Mouse (Mus musculus): Measurements from ENCODE around the gene Fgd5.

DNA sequence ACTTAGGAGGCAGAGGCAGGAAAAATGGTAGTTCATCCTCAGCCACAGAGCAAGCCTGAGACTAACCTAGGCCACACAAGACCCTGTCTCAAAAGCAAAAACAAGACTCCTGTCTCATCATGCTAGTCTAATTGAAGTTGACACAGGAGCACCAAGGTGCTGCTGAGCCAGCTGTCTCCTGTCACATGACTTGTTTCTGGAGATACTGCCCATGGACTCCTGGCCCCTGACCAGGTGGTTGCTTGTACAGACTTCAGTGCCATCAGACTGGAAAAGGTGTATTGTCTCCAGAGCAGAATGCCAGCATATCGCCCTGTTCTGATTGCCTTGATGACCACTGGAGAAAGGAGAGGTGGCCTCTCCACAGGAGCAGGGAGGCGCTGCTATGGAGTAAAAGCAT lies 102.1 kb downstream of the Fgd5 start:
- TF ChIP-seq CTCF (conservative IDR thresholded peaks at IDR 0.05 in 1 of 2, IDR thresholded peaks at IDR 0.05 in 1 of 2; ENCODE audit: low read depth in 2 of 2, low read length in 2 of 2) (no peak), EP300 (IDR thresholded peaks at IDR 0.05; ENCODE audit: low read length) (no peak), E2F4 (IDR thresholded peaks at IDR 0.05; ENCODE audit: insufficient replicate concordance, low read depth, low read length) (no peak), POLR2AphosphoS2 (IDR thresholded peaks at IDR 0.05; ENCODE audit: low read depth, low read length) (no peak), ELF1 (IDR thresholded peaks at IDR 0.05; ENCODE audit: low read depth, low read length) (no peak), MAX (IDR thresholded peaks at IDR 0.05; ENCODE audit: low read length) (no peak), MAZ (IDR thresholded peaks at IDR 0.05; ENCODE audit: low read depth, low read length) (no peak), ZNF384 (IDR thresholded peaks at IDR 0.05; ENCODE audit: low read depth, low read length) (no peak)

Data from CH12.LX (cell line).